Mouse (Mus musculus) frontal cortex, adult 2 months (tissue): ENCODE measurements around the gene Gm13277. TPM values are rescaled to one million over a fixed set of nuclear protein-coding genes. Genes with fewer than 3 reads are reported as not detected.
"Not testable (repeated sequence)": the region's sequence is repeated elsewhere in the genome, so short reads cannot be mapped to it uniquely, and the experiment has no call there.

Experiments
- DNase-seq, 2 experiments: peaks; one replicate each; pipeline ENCODE4 v3.0.0; 2022; ENCODE audit warnings: low spot score in 1 of 2; ENCODE audit errors: extremely low spot score in 1 of 2
- polyA plus RNA-seq: library from polyadenylated mRNA; depleted of rRNA; stranded (reverse); fragments of >200 nt; gene quantifications from 2 replicates; pipeline ENCODE4 v1.2.3, GENCODE M21; 2012; rRNA removed

Gm13277 gene
- polyA plus RNA-seq, 1 experiment = not detected

GRCm38 (mm10) chr4:88782335-88782734 lies 6.1 kb upstream of the Gm13277 start:
- not testable (repeated sequence) for DNase-seq

GRCm38 (mm10) chr4:88785409-88785808 lies 3.0 kb upstream of the Gm13277 start, which contains the start of gene Gm13276:
Gene Gm13276 (plus strand): TSS chr4:88785709.
- not testable (repeated sequence) for DNase-seq

DNA sequence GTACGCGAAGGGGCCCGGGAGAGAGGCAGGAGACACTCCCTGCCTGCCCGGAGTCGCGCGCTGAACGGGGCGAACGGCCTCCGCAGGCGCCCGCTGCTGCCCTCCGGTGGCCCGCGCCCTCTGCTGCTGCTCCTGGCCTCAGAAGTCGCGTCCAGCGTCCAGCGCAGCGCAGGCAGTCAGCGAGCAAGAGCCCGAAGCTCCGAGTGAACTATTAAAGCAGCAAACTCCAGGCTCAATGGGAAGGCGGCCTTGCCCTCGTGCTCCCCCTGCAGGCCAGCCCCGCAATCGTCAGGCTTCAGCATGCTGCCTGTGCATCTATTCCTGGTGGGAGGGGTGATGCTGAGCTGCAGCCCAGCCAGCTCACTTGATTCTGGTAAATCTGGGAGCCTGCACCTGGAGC lies 2.8 kb downstream of the Gm13277 start, which contains the start of gene Gm13278:
TSS of gene Gm13278 (plus strand) at position 301 of the 400 bp plus-strand sequence.
- DNase-seq = not testable (repeated sequence)

DNA sequence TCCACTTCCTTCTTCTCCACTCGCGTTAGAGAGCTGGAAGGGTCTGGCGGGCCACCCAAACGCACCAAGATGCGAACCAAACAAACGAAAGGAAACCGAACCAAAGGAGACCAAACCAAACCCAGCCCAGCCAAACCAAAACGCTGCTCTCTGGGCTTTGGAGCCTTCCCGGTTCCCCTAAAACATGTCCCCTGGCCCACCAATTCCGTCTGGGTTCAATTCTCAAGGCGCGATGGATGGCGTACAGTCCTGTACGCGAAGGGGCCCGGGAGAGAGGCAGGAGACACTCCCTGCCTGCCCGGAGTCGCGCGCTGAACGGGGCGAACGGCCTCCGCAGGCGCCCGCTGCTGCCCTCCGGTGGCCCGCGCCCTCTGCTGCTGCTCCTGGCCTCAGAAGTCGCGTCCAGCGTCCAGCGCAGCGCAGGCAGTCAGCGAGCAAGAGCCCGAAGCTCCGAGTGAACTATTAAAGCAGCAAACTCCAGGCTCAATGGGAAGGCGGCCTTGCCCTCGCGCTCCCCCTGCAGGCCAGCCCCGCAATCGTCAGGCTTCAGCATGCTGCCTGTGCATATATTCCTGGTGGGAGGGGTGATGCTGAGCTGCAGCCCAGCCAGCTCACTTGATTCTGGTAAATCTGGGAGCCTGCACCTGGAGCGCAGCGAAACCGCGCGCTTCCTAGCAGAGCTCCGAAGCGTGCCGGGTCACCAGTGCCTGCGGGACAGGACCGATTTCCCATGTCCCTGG lies 5.7 kb downstream of the Gm13277 start, which contains the start of gene Gm13275:
TSS of gene Gm13275 (plus strand) at position 552 of the 740 bp plus-strand sequence.
- peak; percentile 44 to 59 for DNase-seq

DNA sequence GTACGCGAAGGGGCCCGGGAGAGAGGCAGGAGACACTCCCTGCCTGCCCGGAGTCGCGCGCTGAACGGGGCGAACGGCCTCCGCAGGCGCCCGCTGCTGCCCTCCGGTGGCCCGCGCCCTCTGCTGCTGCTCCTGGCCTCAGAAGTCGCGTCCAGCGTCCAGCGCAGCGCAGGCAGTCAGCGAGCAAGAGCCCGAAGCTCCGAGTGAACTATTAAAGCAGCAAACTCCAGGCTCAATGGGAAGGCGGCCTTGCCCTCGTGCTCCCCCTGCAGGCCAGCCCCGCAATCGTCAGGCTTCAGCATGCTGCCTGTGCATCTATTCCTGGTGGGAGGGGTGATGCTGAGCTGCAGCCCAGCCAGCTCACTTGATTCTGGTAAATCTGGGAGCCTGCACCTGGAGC lies 8.7 kb downstream of the Gm13277 start, which contains the start of gene Gm13279:
TSS of gene Gm13279 (plus strand) at position 301 of the 400 bp plus-strand sequence.
- not testable (repeated sequence) for DNase-seq

DNA sequence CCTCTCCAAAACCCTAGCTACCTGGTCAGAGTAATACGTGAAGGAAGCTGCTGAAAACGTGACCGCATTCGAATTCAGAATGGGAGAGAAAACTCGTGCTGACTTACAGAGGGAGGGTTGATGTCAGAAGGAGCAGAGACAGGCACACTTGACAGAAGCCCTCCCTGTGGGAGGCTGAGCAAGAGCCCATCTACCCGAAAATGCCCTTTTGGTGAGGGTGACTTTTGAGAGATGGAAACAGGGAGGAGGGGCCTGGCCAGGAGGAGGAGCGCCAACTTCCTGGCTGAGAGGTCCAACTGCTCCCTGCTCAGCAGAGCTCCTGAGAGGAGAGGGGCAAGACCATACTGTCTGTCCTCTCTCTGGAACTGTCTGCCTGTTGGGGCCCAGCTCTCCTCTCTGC lies 10.9 kb downstream of the Gm13277 start, which contains the start of gene Gm13285:
TSS of gene Gm13285 (plus strand) at position 301 of the 400 bp plus-strand sequence.
- not testable (repeated sequence) for DNase-seq

DNA sequence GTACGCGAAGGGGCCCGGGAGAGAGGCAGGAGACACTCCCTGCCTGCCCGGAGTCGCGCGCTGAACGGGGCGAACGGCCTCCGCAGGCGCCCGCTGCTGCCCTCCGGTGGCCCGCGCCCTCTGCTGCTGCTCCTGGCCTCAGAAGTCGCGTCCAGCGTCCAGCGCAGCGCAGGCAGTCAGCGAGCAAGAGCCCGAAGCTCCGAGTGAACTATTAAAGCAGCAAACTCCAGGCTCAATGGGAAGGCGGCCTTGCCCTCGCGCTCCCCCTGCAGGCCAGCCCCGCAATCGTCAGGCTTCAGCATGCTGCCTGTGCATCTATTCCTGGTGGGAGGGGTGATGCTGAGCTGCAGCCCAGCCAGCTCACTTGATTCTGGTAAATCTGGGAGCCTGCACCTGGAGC lies 14.5 kb downstream of the Gm13277 start, which contains the start of gene Gm13287:
TSS of gene Gm13287 (plus strand) at position 301 of the 400 bp plus-strand sequence.
- DNase-seq = not testable (repeated sequence)

DNA sequence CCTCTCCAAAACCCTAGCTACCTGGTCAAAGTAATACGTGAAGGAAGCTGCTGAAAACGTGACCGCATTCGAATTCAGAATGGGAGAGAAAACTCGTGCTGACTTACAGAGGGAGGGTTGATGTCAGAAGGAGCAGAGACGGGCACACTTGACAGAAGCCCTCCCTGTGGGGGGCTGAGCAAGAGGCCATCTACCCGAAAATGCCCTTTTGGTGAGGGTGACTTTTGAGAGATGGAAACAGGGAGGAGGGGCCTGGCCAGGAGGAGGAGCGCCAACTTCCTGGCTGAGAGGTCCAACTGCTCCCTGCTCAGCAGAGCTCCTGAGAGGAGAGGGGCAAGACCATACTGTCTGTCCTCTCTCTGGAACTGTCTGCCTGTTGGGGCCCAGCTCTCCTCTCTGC lies 16.8 kb downstream of the Gm13277 start, which contains the start of gene Gm13288:
TSS of gene Gm13288 (plus strand) at position 301 of the 400 bp plus-strand sequence.
- DNase-seq = not testable (repeated sequence)

DNA sequence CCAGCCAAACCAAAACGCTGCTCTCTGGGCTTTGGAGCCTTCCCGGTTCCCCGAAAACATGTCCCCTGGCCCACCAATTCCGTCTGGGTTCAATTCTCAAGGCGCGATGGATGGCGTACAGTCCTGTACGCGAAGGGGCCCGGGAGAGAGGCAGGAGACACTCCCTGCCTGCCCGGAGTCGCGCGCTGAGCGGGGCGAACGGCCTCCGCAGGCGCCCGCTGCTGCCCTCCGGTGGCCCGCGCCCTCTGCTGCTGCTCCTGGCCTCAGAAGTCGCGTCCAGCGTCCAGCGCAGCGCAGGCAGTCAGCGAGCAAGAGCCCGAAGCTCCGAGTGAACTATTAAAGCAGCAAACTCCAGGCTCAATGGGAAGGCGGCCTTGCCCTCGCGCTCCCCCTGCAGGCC lies 17.3 kb downstream of the Gm13277 start:
- not testable (repeated sequence) for DNase-seq

DNA sequence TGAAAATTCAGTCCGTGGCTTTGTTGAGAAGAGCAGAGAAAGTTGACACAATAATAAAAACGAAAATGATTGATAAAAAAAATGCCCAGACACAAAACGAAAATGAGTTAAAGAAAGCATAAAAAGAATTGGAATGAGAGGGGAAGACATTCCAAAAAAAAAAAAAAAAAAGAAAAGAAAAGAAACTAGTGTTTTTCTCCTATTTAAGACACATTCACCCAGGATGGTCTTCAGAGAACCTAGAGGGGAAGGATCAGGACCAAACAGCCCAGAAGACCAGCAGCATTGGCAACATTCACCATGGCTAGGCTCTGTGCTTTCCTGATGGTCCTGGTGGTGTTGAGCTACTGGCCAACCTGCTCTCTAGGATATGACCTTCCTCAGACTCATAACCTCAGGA lies 27.5 kb downstream of the Gm13277 start, which contains the start of gene Ifna7:
TSS of gene Ifna7 (plus strand) at position 301 of the 400 bp plus-strand sequence.
- DNase-seq = no peak

GRCm38 (mm10) chr4:88819659-88820058 lies 31.2 kb downstream of the Gm13277 start, which contains the start of gene Ifna11:
Gene Ifna11 (plus strand): TSS chr4:88819959.
- DNase-seq = no peak

- peak in 1 of 2 experiments; percentile 31 for DNase-seq
These were observed 34.6 kb downstream of the Gm13277 start for GRCm38 (mm10) chr4:88822995-88823394.

GRCm38 (mm10) chr4:88827116-88827515 lies 38.7 kb downstream of the Gm13277 start, which contains the start of gene Ifna6:
Gene Ifna6 (plus strand): TSS chr4:88827416.
- DNase-seq = not testable (repeated sequence)

DNA sequence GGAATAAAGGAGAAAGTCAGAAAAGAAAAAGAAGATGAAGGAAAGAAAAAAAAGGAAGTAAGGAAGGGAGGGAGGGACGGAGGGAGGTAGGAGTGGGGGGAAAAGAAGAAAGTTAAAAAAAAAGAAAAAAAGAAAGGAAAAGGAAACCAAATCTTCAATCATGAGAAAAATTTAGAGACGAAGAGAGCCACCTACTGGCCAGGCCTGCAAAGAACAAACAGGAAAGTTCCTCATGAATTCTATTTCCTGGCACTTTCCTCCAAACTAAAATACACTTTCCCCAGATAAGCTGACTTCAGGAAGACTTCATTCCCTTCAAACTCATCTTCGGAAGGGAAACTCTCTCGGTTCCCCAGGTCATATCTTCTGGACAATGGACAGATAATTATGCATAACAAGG lies 42.1 kb downstream of the Gm13277 start:
- DNase-seq = peak in 1 of 2 experiments; percentile 61

DNA sequence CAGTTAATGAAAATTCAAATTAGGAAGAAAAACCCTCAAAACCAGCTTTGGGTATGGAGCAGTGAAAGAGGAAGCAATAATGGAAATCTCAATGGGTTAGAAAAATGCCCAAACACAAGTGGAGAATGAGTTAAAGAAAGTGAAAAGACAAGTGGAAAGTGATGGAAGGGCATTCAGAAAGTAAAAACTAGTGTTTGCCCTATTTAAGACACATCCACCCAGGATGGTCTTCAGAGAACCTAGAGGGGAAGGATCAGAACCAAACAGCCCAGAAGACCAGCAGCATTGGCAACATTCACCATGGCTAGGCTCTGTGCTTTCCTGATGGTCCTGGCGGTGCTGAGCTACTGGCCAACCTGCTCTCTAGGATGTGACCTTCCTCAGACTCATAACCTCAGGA lies 46.8 kb downstream of the Gm13277 start, which contains the start of gene Ifna5:
TSS of gene Ifna5 (plus strand) at position 301 of the 400 bp plus-strand sequence.
- DNase-seq = not testable (repeated sequence)

Other genes starting within 250 kb of the Gm13277 start
- not detected in 2 replicates for gene Ifna15, start 230.4 kb upstream of the Gm13277 start, polyA plus RNA-seq
- gene Ifna14, start 216.8 kb upstream of the Gm13277 start, polyA plus RNA-seq = not detected in 2 replicates
- not detected in 2 replicates for gene Ifna9, start 196.2 kb upstream of the Gm13277 start, polyA plus RNA-seq
- gene Ifna12, start 185.3 kb upstream of the Gm13277 start, polyA plus RNA-seq = not detected in 2 replicates
- gene C87499, start 154.2 kb upstream of the Gm13277 start, polyA plus RNA-seq = not detected in 2 replicates
- not detected in 2 replicates for gene Ifna13, start 144.2 kb upstream of the Gm13277 start, polyA plus RNA-seq
- not detected in 2 replicates for gene Ifna16, start 111.7 kb upstream of the Gm13277 start, polyA plus RNA-seq
- gene Ifna2, start 104.7 kb upstream of the Gm13277 start, polyA plus RNA-seq = not detected in 2 replicates
- not detected in 2 replicates for gene Ifnab, start 97.3 kb upstream of the Gm13277 start, polyA plus RNA-seq
- gene Gm26566, start 66.8 kb upstream of the Gm13277 start, polyA plus RNA-seq = 0.80 and 1.0 TPM in 2 replicates
- 43.0 and 47.0 TPM in 2 replicates for gene Klhl9, start 66.2 kb upstream of the Gm13277 start, polyA plus RNA-seq
- gene Gm13271, start 33.8 kb upstream of the Gm13277 start, polyA plus RNA-seq = not detected in 2 replicates
- gene Gm13283, start 28.5 kb upstream of the Gm13277 start, polyA plus RNA-seq = not detected in 2 replicates
- not detected in 2 replicates for gene Gm13290, start 14.8 kb upstream of the Gm13277 start, polyA plus RNA-seq
- gene Gm13289, start 11.7 kb upstream of the Gm13277 start, polyA plus RNA-seq = not detected in 2 replicates
- not detected in 2 replicates for gene Gm13272, start 8.8 kb upstream of the Gm13277 start, polyA plus RNA-seq
- not detected in 2 replicates for gene Ifnz, start 6.5 kb upstream of the Gm13277 start, polyA plus RNA-seq
- gene Gm13276, start 2.9 kb upstream of the Gm13277 start, polyA plus RNA-seq = not detected in 2 replicates
- gene Gm13278, start 2.9 kb downstream of the Gm13277 start, polyA plus RNA-seq = not detected in 2 replicates
- not detected in 2 replicates for gene Gm13275, start 5.9 kb downstream of the Gm13277 start, polyA plus RNA-seq
- gene Gm13279, start 8.8 kb downstream of the Gm13277 start, polyA plus RNA-seq = not detected in 2 replicates
- not detected in 2 replicates for gene Gm13285, start 11.0 kb downstream of the Gm13277 start, polyA plus RNA-seq
- not detected in 2 replicates for gene Gm13287, start 14.6 kb downstream of the Gm13277 start, polyA plus RNA-seq
- not detected in 2 replicates for gene Gm13288, start 16.9 kb downstream of the Gm13277 start, polyA plus RNA-seq
- gene Ifna7, start 27.6 kb downstream of the Gm13277 start, polyA plus RNA-seq = not detected in 2 replicates
- gene Ifna11, start 31.3 kb downstream of the Gm13277 start, polyA plus RNA-seq = not detected in 2 replicates
- not detected in 2 replicates for gene Ifna6, start 38.8 kb downstream of the Gm13277 start, polyA plus RNA-seq
- not detected in 2 replicates for gene Ifna5, start 46.9 kb downstream of the Gm13277 start, polyA plus RNA-seq
- gene Ifna4, start 53.2 kb downstream of the Gm13277 start, polyA plus RNA-seq = not detected in 2 replicates
- not detected in 2 replicates for gene Ifna1, start 61.5 kb downstream of the Gm13277 start, polyA plus RNA-seq
- gene Ifne, start 91.6 kb downstream of the Gm13277 start, polyA plus RNA-seq = not detected in 2 replicates